Mouse (Mus musculus) spleen, postnatal 36 days (tissue): ENCODE measurements around the gene Ttc9c.

Source experiments
- DNase-seq, 2 experiments: peaks; one replicate each; pipeline ENCODE4 v3.0.0; 2022; ENCODE audit warnings: low spot score in 2 of 2, mixed read lengths in 1 of 2

Ttc9c gene

GRCm38 (mm10) chr19:8830664-8831063 is 11.5 kb upstream of the Ttc9c start:
- DNase-seq: no peak

- peak in 1 of 2 experiments; percentile 37 for DNase-seq
Measured at GRCm38 (mm10) chr19:8829660-8830059, 10.5 kb upstream of the Ttc9c start, which contains the start of gene AC129217.1. AC129217.1 (plus strand) TSS chr19:8829773.

DNA sequence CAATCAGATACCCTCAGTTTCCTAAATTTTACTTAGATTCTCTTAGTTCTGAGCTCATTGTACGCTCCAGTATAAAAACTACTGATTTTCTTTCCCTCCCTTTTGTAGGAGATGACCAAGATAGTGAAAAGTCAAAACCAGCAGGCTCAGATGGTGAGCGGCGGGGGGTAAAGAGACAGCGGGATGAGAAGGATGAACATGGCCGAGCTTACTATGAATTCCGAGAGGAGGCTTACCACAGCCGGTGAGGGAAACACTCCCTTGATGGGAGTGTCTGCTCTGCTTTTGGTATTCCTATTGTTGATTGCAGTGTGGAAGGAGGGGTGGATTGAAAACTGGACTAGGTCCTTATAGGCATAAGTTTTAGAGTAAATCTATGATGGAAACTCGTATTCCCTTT is 3.6 kb upstream of the Ttc9c start:
- no peak for DNase-seq

GRCm38 (mm10) chr19:8821146-8821545 is 2.0 kb upstream of the Ttc9c start:
- no peak for DNase-seq

- DNase-seq: no peak
Measured at GRCm38 (mm10) chr19:8820424-8820956, 1.4 kb upstream of the Ttc9c start.

DNA sequence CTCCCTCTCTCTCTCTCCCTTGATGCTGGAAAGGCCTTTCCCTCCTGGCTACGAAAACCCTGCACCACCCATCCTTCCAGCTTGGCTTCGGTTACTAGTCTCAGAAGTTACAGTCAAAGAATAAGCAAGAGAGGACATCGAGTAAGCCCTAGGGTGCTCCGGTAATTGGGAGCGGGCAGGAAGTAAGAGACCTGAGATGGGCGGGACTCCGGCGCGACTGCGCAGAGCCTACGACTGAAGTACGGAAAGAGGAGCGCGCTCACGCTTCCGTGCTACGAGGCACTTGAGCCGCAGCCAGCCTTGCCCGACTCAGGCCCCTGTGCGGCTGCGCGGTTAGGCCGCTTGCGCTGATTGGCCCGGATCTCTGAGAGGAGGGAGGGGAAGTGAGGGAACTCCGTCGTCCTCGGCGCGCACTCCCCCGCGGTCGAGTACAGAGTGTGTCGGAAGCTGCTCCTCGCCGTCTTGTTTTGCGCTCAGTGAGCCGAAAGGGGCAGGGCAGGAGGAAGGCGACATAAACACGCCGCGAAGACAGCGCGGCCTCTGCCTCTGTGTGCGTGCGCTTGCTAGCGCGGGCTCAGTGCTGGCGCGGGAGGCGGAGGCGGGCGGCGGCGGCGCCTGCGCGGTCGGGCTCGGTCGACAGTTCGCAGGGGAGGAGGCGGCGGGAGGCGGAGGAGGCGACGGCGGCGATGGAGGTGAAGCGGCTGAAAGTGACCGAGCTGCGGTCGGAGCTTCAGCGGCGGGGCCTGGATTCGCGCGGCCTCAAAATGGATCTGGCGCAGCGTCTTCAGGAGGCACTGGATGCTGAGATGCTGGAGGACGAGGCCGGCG is 677 bp upstream of the Ttc9c start, which contains the start of gene Hnrnpul2:
Hnrnpul2 (plus strand) TSS at position 415 of the 828 bp plus-strand sequence.
- peak; percentile 99 to 100 for DNase-seq

DNA sequence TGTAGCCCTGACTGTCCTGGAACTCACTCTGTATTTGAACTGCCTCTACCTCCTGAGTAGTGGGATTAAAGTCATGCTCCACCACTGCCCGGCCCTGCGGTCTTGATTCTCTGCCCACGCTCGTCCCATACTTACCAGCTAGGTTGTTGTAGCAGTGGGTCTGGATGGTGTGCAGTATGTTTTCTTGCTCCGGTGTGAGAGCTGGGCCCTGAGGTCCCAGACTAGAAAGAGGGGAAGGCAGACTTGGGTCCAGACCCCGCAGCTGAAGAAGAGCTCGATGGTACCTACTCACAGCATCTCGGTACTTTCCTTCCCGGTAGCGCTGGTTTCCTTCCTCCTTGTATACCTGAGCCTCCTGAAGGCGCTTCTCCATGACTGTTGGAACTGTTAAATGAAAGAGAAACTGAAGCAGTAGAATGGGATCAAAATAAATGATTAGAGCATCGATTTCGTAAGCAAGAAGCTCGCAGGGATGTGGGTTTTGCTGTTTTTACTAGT is 783 bp downstream of the Ttc9c start:
- no peak for DNase-seq

DNA sequence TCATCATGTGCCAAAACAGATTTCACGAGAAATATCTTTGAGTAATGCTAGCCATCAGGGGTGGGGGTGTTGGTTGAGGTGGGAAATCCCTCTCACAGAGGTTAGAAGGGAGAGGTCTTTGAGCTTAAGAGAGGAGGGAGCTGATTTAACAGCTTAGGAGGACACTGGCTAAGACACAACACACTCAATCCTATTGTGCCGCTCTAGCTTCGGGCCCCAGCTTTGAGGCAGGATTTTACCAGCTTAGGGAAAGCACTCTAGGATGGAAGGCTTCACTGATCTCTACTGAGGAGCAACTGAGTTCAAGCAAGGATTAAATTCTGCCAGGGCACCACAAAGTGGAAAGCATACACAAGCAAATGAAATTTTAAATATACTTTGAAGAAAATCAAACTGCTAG is 2.1 kb downstream of the Ttc9c start:
- DNase-seq: no peak

DNA sequence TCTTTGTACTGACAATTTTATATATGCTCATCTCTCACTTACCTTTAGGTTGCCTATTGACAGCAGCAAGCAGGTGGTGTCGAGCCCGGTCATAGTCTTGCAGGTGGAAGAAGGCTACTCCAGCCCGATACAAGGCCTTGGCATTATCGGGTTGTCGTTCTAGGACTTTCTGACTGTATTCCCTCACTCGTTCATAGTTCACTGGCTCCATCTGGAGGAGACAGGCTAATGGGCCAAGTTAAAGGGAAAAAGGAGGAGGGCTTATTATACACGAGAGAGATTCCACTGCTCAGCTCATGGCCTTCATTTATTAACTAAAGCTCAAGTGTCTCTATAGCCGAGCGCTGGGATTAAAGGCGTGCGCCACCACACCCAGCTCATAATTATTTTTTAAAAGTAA is 3.3 kb downstream of the Ttc9c start:
- DNase-seq: no peak

GRCm38 (mm10) chr19:8806810-8807209 is 12.3 kb downstream of the Ttc9c start:
- DNase-seq: peak; percentile 50 to 63

DNA sequence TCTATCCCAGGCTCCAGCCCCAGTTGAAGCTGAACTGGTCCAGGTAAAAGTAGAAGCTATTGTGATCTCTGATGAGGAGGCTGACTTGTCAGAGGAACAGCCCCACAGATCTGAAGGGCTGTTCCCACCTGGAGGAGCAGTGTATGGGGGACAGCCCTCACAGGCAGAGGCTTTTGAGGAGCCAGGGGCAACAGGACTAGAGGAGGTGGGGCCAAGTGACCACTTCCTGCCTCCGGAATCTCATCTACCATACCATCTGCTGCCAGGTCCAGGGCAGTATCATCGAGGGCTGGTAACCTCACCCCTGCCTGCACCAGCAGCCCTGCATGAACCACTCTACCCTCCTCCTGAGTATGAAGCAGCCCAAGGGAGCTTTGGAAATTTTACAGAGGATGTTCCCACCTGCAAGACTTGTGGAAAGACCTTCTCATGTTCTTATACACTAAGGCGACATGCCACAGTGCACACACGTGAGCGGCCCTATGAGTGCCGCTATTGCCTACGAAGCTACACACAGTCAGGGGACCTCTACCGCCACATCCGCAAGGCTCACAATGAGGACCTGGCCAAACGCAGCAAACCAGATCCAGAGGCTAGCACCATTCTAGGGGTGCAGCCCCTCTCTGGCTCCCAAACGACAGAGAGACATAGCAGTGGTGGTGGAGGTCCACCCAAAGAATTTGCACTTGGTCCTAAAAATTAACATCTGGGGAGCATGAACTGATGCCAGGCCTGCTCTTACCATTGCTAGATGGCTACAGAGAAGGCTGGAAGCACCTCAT is 15.1 kb downstream of the Ttc9c start:
- DNase-seq: no peak

GRCm38 (mm10) chr19:8803204-8803780 is 15.8 kb downstream of the Ttc9c start:
- DNase-seq: no peak

- peak; percentile 96 to 98 for DNase-seq
Measured at GRCm38 (mm10) chr19:8802130-8802821, 16.9 kb downstream of the Ttc9c start, which contains the start of gene Zbtb3. Zbtb3 (plus strand) TSS chr19:8802555.

DNA sequence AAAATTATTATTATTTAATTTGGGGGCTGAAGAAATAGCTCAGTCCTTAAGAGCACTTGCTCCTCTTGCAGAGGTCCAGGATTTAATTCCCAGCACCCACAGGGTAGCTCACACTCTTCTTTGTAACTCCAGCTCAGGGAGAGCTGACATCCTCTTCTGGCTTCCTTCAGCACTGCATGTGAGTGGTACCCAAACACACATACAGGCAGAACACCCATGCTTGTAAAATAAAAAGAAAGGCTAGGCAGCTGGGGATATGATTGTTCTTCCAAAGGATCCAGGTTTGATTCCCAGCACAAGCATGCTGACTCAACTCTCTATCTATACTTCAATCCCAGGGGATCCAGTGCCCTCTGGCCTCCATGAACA is 20.2 kb downstream of the Ttc9c start:
- DNase-seq: no peak

DNA sequence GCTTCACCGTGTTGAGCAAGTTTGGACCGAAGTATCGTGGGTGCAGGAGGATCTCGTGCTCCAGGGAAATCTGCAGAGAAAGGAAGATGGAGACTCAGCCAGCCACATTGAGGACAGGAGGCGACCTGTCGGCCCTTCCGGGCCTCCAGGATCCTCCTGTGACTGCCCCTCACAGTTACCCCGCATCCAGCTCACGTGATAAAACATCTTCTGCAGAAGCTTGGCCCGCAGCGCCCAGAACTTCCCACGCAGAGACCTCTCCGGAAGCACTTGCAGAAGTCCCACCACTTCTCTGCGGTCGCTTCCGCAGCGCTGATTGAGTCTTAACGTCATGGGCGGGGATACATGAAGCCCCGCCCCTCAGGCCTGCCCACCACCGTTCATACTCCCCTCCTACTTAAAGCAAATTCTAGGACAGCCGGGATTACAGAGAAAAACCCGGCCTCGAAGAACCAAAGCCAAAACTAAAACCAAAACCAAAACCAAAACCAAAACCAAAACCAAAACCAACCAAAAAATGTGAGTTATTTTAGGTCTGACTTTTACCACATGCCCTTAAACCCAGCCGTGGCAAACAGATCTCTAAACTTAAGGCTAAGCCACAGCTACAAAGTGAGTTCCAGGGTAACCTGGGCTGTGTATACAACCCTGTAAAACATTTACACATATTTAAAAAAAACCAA is 20.7 kb downstream of the Ttc9c start, which contains the start of gene Polr2g:
Polr2g (minus strand) TSS at position 314 of the 683 bp plus-strand sequence.
- peak; percentile 88 to 91 for DNase-seq

DNA sequence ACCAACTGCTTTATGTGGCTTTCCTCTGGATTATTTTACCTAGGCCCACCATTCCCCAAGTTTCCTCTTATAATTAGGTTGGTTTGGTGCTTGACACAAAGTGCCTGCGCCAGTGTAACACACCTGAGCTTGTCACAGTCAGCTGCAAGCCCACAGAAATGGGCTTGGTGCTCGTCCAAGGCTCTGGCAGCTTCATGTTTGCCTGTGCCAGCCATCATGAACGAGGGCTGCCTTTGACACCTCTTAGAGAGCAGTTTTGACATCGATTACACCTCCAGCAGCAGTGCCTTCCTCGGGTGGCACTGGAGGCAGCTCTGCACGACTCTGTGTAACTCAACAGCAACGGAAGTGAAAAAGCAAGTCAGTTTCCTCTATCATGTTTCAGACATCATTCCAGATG is 29.0 kb downstream of the Ttc9c start:
- no peak for DNase-seq

- no peak for DNase-seq
Measured at GRCm38 (mm10) chr19:8789171-8789570, 30.0 kb downstream of the Ttc9c start.

- DNase-seq: no peak
Measured at GRCm38 (mm10) chr19:8788521-8788920, 30.6 kb downstream of the Ttc9c start.

DNA sequence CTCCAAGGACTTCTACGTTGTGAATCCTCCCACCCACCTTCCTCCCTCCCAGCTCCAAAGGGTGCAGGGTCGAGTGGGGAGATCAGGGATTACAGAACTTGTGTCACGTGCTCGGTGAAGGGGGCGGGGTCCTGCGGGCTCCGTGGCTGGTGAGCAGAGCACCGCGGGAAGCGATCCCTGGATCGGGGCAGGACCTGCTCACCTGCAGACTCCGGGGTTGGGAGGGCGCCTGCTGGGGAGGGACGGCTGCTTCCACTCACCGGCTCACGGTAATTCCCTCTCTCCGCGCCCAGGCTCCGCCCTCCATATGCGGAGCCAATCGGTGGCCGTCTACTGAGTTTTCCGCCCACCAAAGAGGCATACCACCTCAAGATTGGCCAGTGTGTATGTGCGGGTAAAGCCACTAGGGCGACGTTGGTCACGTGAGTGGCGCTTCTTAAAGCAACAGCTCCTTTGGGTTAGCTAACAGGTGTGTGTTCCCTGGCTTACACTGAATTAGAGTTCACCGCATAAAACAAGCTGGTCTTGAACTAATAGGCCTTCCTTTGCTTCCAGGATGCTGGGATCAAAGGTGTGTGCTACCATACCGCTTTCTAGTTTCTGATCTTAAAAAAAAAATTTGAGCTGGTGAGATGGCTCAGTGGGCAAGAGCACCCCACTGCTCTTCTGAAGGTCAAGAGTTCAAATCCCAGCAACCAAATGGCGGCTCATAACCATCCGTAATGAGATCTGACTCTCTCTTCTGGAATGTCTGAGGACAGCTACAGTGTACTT is 32.9 kb downstream of the Ttc9c start, which contains the start of gene Taf6l:
Taf6l (minus strand) TSS at position 410 of the 774 bp plus-strand sequence.
- DNase-seq: peak; percentile 92 to 96
